Mouse (Mus musculus) embryonic facial prominence, embryonic 10.5 days (tissue): ENCODE data around the gene Npnt. TPM values are rescaled to one million over a fixed set of nuclear protein-coding genes. Genes with fewer than 3 reads are reported as not detected.

Experiments used
- DNase-seq: peaks from one replicate; pipeline ENCODE4 v3.0.0-alpha.2; 2017; ENCODE audit warnings: low spot score
- H3K27ac ChIP-seq: fragments of 300-500 bp; sonication (generic); replicated peaks from 2 replicates; pipeline ENCODE4 v1.5.1; 2016; ENCODE audit warnings: mild to moderate bottlenecking
- H3K27me3 ChIP-seq: fragments of 300-500 bp; sonication (generic); replicated peaks from 2 replicates; pipeline ENCODE4 v1.6.1; 2016; ENCODE audit warnings: low read depth, mild to moderate bottlenecking; ENCODE audit not compliant: poor library complexity, severe bottlenecking
- H3K36me3 ChIP-seq: fragments of 300-500 bp; sonication (generic); replicated peaks from 2 replicates; pipeline ENCODE4 v1.6.1; 2016; ENCODE audit warnings: mild to moderate bottlenecking, moderate library complexity
- H3K4me1 ChIP-seq: fragments of 300-500 bp; sonication (generic); 2 replicates; pipeline ENCODE4 v1.6.1; 2016
- H3K4me3 ChIP-seq: fragments of 300-500 bp; sonication (generic); 2 replicates; pipeline ENCODE4 v1.5.1; 2016; ENCODE audit warnings: mild to moderate bottlenecking, moderate library complexity
- H3K9me3 ChIP-seq: fragments of 300-500 bp; sonication (generic); 2 replicates; pipeline ENCODE4 v1.6.1; 2016; ENCODE audit warnings: mild to moderate bottlenecking
- WGBS: fragments of 180-500 bp; shearing (Covaris S2); methylation state at CpG from one replicate; pipeline ENCODE4 v1.1.7; 2016; 5-methylcytosine and 5-hydroxymethylcytosine counted together
- polyA plus RNA-seq: library from polyadenylated mRNA; unstranded; fragments of >200 nt; fragmentation: Nextera tagmentation; extraction: Ambion mirVana; gene quantifications from 2 replicates; pipeline ENCODE4 v1.2.1, GENCODE M21; 2016

The Npnt gene
- polyA plus RNA-seq, 1 experiment from 2014 or later, result 26.2 TPM

GRCm38 (mm10) chr3:132880826-132881225 lies 69.3 kb downstream of the Npnt start:
- 82% methylated on average over 9 of the region's 9 CpGs for WGBS

DNA sequence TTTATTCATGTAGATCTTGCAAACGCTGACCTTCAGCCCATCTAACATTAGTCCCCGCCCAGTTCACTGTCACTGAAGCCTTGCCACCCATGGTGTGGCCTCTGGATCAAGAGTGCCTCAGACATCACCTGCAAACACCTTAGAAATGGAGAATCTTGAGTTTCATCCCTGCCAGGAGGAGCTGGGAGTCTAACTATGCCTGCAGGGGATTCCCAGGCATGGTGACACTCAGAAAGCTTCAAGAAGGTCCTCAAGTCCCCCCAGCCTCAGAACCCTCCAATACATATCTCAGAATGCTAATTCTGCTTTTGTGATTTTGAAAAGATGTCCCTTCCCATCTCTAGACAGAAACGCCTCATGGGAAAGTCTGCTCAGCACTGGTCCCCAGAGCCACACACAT lies 69.7 kb downstream of the Npnt start:
- Histone ChIP-seq H3K4me1 (peaks cover 33% of the 10 kb centered on the region), H3K27ac (no peak overlapping the region), H3K4me3 (no peak overlapping the region), H3K9me3 (no peaks in the 10 kb centered on the region), H3K36me3 (no peaks in the 10 kb centered on the region), H3K27me3 (no peaks in the 10 kb centered on the region; the same call in 1 of the 2 replicates)
- WGBS, result 89% methylated on average over 3 of the region's 3 CpGs
- no peak for DNase-seq

More at GRCm38 (mm10) chr3:132880826-132881225, 69.3 kb downstream of the Npnt start:
- Histone ChIP-seq H3K9me3 (no peaks in the 10 kb centered on the region), H3K4me3 (no peak overlapping the region), H3K27me3 (no peaks in the 10 kb centered on the region; the same call in 1 of the 2 replicates), H3K36me3 (no peaks in the 10 kb centered on the region), H3K27ac (no peak overlapping the region), H3K4me1 (peaks cover 28% of the 10 kb centered on the region)
- no peak for DNase-seq

GRCm38 (mm10) chr3:132876933-132877676 lies 73.0 kb downstream of the Npnt start:
- Histone ChIP-seq H3K9me3 (no peaks in the 10 kb centered on the region), H3K27ac (no peak overlapping the region), H3K36me3 (no peaks in the 10 kb centered on the region), H3K4me1 (peaks cover 34% of the 10 kb centered on the region), H3K27me3 (no peaks in the 10 kb centered on the region; the same call in 1 of the 2 replicates), H3K4me3 (no peak overlapping the region)
- WGBS, result 43% methylated on average over 10 of the region's 10 CpGs
- peak; percentile 38 for DNase-seq

GRCm38 (mm10) chr3:132876011-132876708 lies 73.9 kb downstream of the Npnt start:
- Histone ChIP-seq H3K9me3 (no peaks in the 10 kb centered on the region), H3K4me1 (peaks cover 34% of the 10 kb centered on the region), H3K4me3 (no peak overlapping the region), H3K36me3 (no peaks in the 10 kb centered on the region), H3K27ac (no peak overlapping the region; the same call in 1 of the 2 replicates), H3K27me3 (no peaks in the 10 kb centered on the region; the same call in 1 of the 2 replicates)
- WGBS, result 33% methylated on average over 14 of the region's 14 CpGs
- DNase-seq, result peak; percentile 38

DNA sequence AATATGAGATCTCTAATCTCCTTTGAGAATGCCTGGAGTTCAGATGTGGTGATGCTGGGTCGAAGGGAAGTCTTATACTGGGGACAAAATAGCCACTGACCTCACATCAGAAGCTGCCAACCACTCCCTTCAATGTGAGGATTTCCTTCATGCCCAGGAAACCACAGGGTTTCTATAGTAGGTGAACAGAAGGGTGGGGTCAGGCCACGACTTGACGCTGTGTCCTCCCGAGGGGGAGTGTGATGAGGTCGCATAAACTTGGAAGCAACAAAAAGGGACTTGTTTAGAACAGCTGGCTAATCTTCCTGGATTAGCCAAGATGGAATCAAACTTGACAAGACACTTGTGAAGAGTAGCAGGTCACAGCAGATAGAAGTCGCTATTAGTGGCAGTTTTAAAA lies 76.8 kb downstream of the Npnt start:
- no peak for DNase-seq
- 44% methylated on average over 6 of the region's 6 CpGs for WGBS
- Histone ChIP-seq H3K4me3 (no peak overlapping the region), H3K27me3 (no peaks in the 10 kb centered on the region; the same call in 1 of the 2 replicates), H3K4me1 (peaks cover 34% of the 10 kb centered on the region), H3K9me3 (no peaks in the 10 kb centered on the region), H3K27ac (no peak overlapping the region), H3K36me3 (no peaks in the 10 kb centered on the region)

DNA sequence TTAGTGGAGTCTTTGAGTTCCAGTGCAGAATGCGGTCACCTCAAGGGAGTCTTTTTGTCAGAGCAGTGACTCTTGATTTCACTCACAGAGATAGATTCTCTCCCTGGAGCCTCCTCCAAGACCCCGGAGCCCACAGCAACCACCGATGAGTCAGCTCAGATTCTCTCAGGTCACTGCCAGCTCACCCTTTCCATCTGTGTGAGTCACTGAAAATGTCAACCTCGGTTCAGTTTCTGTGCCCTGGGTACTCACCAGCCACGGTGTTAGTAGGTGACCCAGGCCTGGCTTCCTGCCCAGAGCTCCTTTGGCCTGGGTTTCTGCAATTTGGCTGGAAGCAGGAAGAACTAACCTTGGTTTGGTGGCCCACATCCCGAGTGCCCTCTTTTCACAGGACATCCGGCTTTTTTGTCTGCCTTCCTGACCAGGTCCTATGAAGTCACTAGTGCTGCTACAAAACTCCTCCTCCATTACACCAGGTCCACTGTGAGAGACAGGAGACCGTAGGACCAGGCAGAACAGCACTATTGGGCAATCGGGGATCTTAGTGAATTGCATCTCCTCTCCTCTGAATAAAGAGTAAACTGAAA lies 78.7 kb downstream of the Npnt start:
- no peak for DNase-seq
- H3K4me1 ChIP-seq, result peaks cover 18% of the 10 kb centered on the region
- H3K9me3 ChIP-seq, result no peaks in the 10 kb centered on the region
- H3K27ac ChIP-seq, result no peak overlapping the region
- H3K27me3 ChIP-seq, result no peaks in the 10 kb centered on the region
- no peak overlapping the region for H3K4me3 ChIP-seq
- H3K36me3 ChIP-seq, result no peaks in the 10 kb centered on the region
- WGBS, result 86% methylated on average over 9 of the region's 9 CpGs

- H3K4me1 ChIP-seq, result peaks cover 7% of the 10 kb centered on the region; the same call in 1 of the 2 replicates
- H3K9me3 ChIP-seq, result no peaks in the 10 kb centered on the region
- no peak overlapping the region for H3K4me3 ChIP-seq
- no peak overlapping the region for H3K27ac ChIP-seq
- H3K36me3 ChIP-seq, result no peaks in the 10 kb centered on the region
- WGBS, result 84% methylated on average over 6 of the region's 6 CpGs
- no peaks in the 10 kb centered on the region for H3K27me3 ChIP-seq
- DNase-seq, result no peak
Observed at GRCm38 (mm10) chr3:132870079-132870478, 80.0 kb downstream of the Npnt start.

GRCm38 (mm10) chr3:132868838-132869237 lies 81.3 kb downstream of the Npnt start:
- Histone ChIP-seq H3K9me3 (no peaks in the 10 kb centered on the region), H3K4me1 (peaks cover 7% of the 10 kb centered on the region), H3K36me3 (no peaks in the 10 kb centered on the region), H3K27ac (no peak overlapping the region), H3K4me3 (no peak overlapping the region), H3K27me3 (no peaks in the 10 kb centered on the region)
- no peak for DNase-seq
- 86% methylated on average over 2 of the region's 2 CpGs for WGBS

DNA sequence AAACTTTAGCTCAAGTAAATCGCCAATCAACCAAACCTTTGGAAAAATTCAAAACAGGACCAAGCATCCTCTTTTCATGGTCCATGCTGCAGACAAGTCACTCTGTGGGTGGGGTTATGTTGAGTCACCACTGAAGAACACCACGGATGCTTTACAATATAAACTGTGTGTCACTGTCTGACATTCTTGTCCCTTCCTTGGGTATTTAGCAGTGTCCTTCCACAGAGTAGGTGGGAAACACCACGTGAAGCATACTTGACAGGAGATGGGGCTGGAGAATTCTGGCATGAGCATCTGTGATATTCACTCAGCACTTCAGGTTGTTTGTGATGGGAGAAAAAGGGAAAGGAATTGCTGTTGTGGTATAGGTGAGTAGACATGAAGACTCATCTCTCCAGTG lies 83.1 kb downstream of the Npnt start:
- WGBS, result 84% methylated on average over 3 of the region's 3 CpGs

GRCm38 (mm10) chr3:132865596-132865995 lies 84.5 kb downstream of the Npnt start:
- no peak for DNase-seq
- no peaks in the 10 kb centered on the region for H3K36me3 ChIP-seq
- no peak overlapping the region for H3K4me3 ChIP-seq
- no peaks in the 10 kb centered on the region for H3K9me3 ChIP-seq
- H3K27me3 ChIP-seq, result no peaks in the 10 kb centered on the region
- H3K27ac ChIP-seq, result no peak overlapping the region
- 92% methylated on average over 4 of the region's 4 CpGs for WGBS
- peaks cover 3% of the 10 kb centered on the region for H3K4me1 ChIP-seq

More for the DNA sequence above, 83.1 kb downstream of the Npnt start:
- no peaks in the 10 kb centered on the region for H3K9me3 ChIP-seq
- no peak overlapping the region for H3K27ac ChIP-seq
- H3K4me1 ChIP-seq, result no peaks in the 10 kb centered on the region; the same call in 1 of the 2 replicates
- H3K36me3 ChIP-seq, result no peaks in the 10 kb centered on the region
- H3K4me3 ChIP-seq, result no peak overlapping the region
- no peaks in the 10 kb centered on the region for H3K27me3 ChIP-seq
- no peak for DNase-seq

- Histone ChIP-seq H3K27me3 (no peaks in the 10 kb centered on the region), H3K9me3 (no peaks in the 10 kb centered on the region), H3K4me1 (peaks cover 9% of the 10 kb centered on the region), H3K27ac (no peak overlapping the region), H3K4me3 (no peak overlapping the region), H3K36me3 (no peaks in the 10 kb centered on the region)
- DNase-seq, result no peak
- WGBS, result 90% methylated on average over 8 of the region's 8 CpGs
Observed at GRCm38 (mm10) chr3:132864986-132865385, 85.1 kb downstream of the Npnt start.

GRCm38 (mm10) chr3:132864329-132864919 lies 85.7 kb downstream of the Npnt start:
- WGBS, result 82% methylated on average over 14 of the region's 14 CpGs
- Histone ChIP-seq H3K4me1 (peaks cover 15% of the 10 kb centered on the region), H3K9me3 (no peaks in the 10 kb centered on the region), H3K27me3 (no peaks in the 10 kb centered on the region), H3K27ac (no peak overlapping the region), H3K4me3 (no peak overlapping the region), H3K36me3 (no peaks in the 10 kb centered on the region)
- DNase-seq, result no peak
